Mouse (Mus musculus) kidney, adult 2 months (tissue): ENCODE results near the gene Gsta3.

Experiments
- CTCF ChIP-seq: fragments of 200-500 bp; conservative IDR thresholded peaks from 2 replicates; pipeline ENCODE4 v1.5.1; 2011; ENCODE audit warnings: low read depth, mild to moderate bottlenecking, control low read depth, low read length, moderate library complexity, mixed read lengths; ENCODE audit not compliant: insufficient read depth, insufficient read length
- POLR2A ChIP-seq: fragments of 200-500 bp; IDR thresholded peaks from one replicate; pipeline ENCODE4 v1.6.1; 2011; ENCODE audit warnings: low read depth, low read length, control low read depth

- TF ChIP-seq POLR2A: no peak
- no peak for TF ChIP-seq CTCF
Observed at GRCm38 (mm10) chr1:21273091-21273490, 32.7 kb downstream of the Gsta3 start.
